Mouse (Mus musculus) limb, embryonic 12.5 days (tissue): ENCODE results near the gene B3gat1. TPM values are rescaled to one million over a fixed set of nuclear protein-coding genes. Genes with fewer than 3 reads are reported as not detected.

Source experiments
- polyA plus RNA-seq: library from polyadenylated mRNA; unstranded; fragments of >200 nt; fragmentation: Nextera tagmentation; extraction: Ambion mirVana; gene quantifications from 2 replicates; pipeline ENCODE4 v1.2.1, GENCODE M21; 2016

Gene B3gat1
- polyA plus RNA-seq, 1 experiment from 2014 or later = 0.29 TPM

Other genes with a start within 250 kb of the B3gat1 start
- 4.5 and 4.7 TPM in 2 replicates for gene Glb1l2, start 72.7 kb downstream of the B3gat1 start, polyA plus RNA-seq
- gene Glb1l3, start 127.2 kb downstream of the B3gat1 start, polyA plus RNA-seq = not detected in 2 replicates
- not detected in 2 replicates for gene Gm1110, start 189.4 kb downstream of the B3gat1 start, polyA plus RNA-seq